Mouse (Mus musculus): Measurements from ENCODE around the gene Irf2bpl. TPM values are rescaled to one million over a fixed set of nuclear protein-coding genes. Genes with fewer than 3 reads are reported as not detected.

Irf2bpl gene
- total RNA-seq, 2 experiments from 2014 or later = 68.0 to 70.8 TPM

GRCm38 (mm10) chr12:86832551-86833182 lies 51.9 kb downstream of the Irf2bpl start:
- DNase-seq (ENCODE audit: extremely low spot score in 1 of 2, low spot score in 1 of 2) = no peak

- no peak for DNase-seq (ENCODE audit: extremely low spot score in 1 of 2, low spot score in 1 of 2)
Observed at GRCm38 (mm10) chr12:86831591-86832550, 52.7 kb downstream of the Irf2bpl start.

Other genes starting within 250 kb of the Irf2bpl start
- gene Vash1, start 206.1 kb downstream of the Irf2bpl start, total RNA-seq (2021) = 10 to 100 TPM; 46.1 to 55.2 TPM
- 1 to 10 TPM; 4.6 to 8.0 TPM for gene Angel1, start 158.3 kb downstream of the Irf2bpl start, total RNA-seq (2021)
- gene Lrrc74a, start 150.4 kb downstream of the Irf2bpl start, total RNA-seq (2021) = not detected
- 10 to 100 TPM; 62.0 to 74.2 TPM for gene Cipc, start 62.2 kb upstream of the Irf2bpl start, total RNA-seq (2021)
- gene Zdhhc22, start 105.6 kb upstream of the Irf2bpl start, total RNA-seq (2021) = 10 to 100 TPM; 10.3 to 10.9 TPM
- gene Tmem63c, start 136.5 kb upstream of the Irf2bpl start, total RNA-seq (2021) = 10 to 100 TPM; 32.4 to 35.6 TPM
- gene Ngb, start 217.7 kb upstream of the Irf2bpl start, total RNA-seq (2021) = 1 to 10 TPM; 2.0 to 2.2 TPM